Mouse (Mus musculus) small intestine, adult 2 months (tissue): ENCODE data around the gene Rdh8.

ENCODE experiments used
- CTCF ChIP-seq: fragments of 200-500 bp; IDR thresholded peaks from 2 replicates; pipeline ENCODE4 v1.5.1; 2012; ENCODE audit warnings: low read depth, mild to moderate bottlenecking, control low read depth, inconsistent platforms, low read length, moderate library complexity, mixed read lengths; ENCODE audit not compliant: insufficient replicate concordance, insufficient read length; ENCODE audit errors: extremely low read depth
- POLR2A ChIP-seq: fragments of 200-500 bp; IDR thresholded peaks from 2 replicates; pipeline ENCODE4 v1.6.1; 2012; ENCODE audit warnings: low read depth, mild to moderate bottlenecking, control low read depth, inconsistent platforms, low read length, moderate library complexity

- no peak for TF ChIP-seq POLR2A
- TF ChIP-seq CTCF, result no peak
These were observed 33.2 kb upstream of the Rdh8 start for GRCm38 (mm10) chr9:20785055-20785454.
